Mouse (Mus musculus): Measurements from ENCODE around the gene Vmn1r85. TPM values are rescaled to one million over a fixed set of nuclear protein-coding genes. Genes with fewer than 3 reads are reported as not detected.

Vmn1r85 gene
- polyA plus RNA-seq, 1 experiment = 0.07 TPM

DNA sequence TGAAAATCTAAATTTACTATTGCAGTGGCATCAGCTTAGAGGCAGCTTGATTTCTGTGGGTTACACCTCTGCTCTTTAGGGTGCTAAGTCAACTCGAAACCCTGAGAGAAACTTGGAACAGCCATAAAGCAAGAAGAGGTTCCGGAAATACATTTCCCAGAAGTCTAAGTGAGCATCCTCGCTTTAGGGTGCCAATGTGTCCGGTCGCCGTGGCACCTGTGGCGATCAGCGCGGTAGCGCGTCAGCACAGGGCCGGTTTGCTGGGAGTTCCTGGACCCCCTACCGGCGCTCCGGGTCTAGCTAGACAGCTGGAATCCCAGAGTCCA is 41.0 kb downstream of the Vmn1r85 start:
- TF ChIP-seq POLR2A (IDR thresholded peaks at IDR 0.05; ENCODE audit: borderline replicate concordance, extremely low read depth, insufficient read depth, insufficient read length, poor library complexity, severe bottlenecking) (no peak), CTCF (IDR thresholded peaks at IDR 0.05; ENCODE audit: borderline replicate concordance, extremely low read depth, insufficient read depth, insufficient read length) (no peak)
- no peak for DNase-seq (ENCODE audit: low read depth)

- TF ChIP-seq CTCF (IDR thresholded peaks at IDR 0.05; ENCODE audit: borderline replicate concordance, extremely low read depth, insufficient read depth, insufficient read length) (no peak), POLR2A (IDR thresholded peaks at IDR 0.05; ENCODE audit: borderline replicate concordance, extremely low read depth, insufficient read depth, insufficient read length, poor library complexity, severe bottlenecking) (no peak)
- no peak for DNase-seq (ENCODE audit: low read depth)
Observed at GRCm38 (mm10) chr7:13053501-13053900, 41.5 kb downstream of the Vmn1r85 start.

- TF ChIP-seq POLR2A (IDR thresholded peaks at IDR 0.05; ENCODE audit: borderline replicate concordance, extremely low read depth, insufficient read depth, insufficient read length, poor library complexity, severe bottlenecking) (no peak), CTCF (IDR thresholded peaks at IDR 0.05; ENCODE audit: borderline replicate concordance, extremely low read depth, insufficient read depth, insufficient read length) (no peak)
- DNase-seq (ENCODE audit: low read depth) = no peak
Observed at GRCm38 (mm10) chr7:13053001-13053400, 42.0 kb downstream of the Vmn1r85 start.

GRCm38 (mm10) chr7:13046084-13046483 is 48.9 kb downstream of the Vmn1r85 start:
- TF ChIP-seq POLR2A (IDR thresholded peaks at IDR 0.05; ENCODE audit: borderline replicate concordance, extremely low read depth, insufficient read depth, insufficient read length, poor library complexity, severe bottlenecking) (no peak), CTCF (IDR thresholded peaks at IDR 0.05; ENCODE audit: borderline replicate concordance, extremely low read depth, insufficient read depth, insufficient read length) (peak; percentile 67; the same call in 1 of the 2 replicates)
- peak; percentile 79 for DNase-seq (ENCODE audit: low read depth)

DNA sequence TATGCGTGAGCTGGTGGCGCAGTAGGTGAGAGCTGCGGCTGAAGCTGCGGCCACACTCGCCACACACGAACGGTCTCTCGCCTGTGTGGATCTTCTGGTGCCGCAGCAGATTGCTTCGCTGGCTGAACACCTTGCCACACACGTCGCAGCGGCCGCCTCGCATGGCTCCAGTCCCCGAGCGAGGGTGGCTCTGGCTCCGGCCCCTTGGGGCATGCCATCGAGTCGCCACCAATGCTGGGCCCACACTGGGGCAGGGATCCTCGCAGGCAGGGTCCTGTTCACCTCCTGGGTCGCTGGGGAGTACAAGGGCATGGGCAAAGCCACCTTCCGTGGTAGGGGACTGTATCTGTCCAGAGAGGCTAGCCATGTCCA is 50.7 kb downstream of the Vmn1r85 start:
- DNase-seq (ENCODE audit: low read depth) = no peak
- TF ChIP-seq CTCF (IDR thresholded peaks at IDR 0.05; ENCODE audit: borderline replicate concordance, extremely low read depth, insufficient read depth, insufficient read length) = no peak
- TF ChIP-seq POLR2A (IDR thresholded peaks at IDR 0.05; ENCODE audit: borderline replicate concordance, extremely low read depth, insufficient read depth, insufficient read length, poor library complexity, severe bottlenecking) = no peak

DNA sequence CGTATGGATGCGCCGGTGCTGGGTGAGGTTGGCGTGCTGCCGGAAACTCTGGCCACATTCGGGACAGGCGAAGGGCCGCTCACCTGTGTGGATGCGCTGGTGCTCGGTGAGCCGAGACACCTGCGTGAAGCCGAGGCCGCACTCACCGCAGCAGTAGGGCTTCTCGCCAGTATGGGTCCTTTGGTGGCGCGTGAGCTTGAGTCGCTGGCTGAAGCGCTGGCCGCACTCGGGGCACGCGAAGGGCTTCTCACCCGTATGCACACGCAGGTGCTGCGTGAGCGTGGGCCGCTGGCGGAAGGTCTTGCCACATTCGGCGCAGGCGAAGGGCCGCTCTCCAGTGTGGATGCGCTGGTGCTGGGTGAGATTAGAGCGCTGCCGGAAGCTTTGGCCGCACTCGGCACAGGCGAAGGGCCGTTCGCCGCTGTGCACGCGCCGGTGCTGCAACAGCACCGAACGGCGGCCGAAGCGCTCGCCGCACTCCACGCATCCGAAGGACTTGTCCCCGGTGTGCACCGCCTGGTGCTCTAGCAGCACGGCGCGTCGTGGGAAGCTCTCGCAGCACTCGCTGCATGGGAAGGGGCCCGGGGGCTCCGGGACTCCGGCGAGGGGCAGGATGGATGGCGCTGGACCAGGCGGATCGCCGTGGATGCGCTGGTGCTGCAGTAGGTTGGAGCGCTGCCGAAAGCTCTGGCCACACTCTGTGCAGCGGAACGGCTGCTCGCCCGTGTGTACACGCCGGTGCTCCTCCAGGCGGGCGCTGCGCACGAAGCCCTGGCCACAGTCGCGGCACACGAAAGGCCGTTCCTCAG is 51.3 kb downstream of the Vmn1r85 start:
- TF ChIP-seq POLR2A (IDR thresholded peaks at IDR 0.05; ENCODE audit: borderline replicate concordance, extremely low read depth, insufficient read depth, insufficient read length, poor library complexity, severe bottlenecking) (no peak), CTCF (IDR thresholded peaks at IDR 0.05; ENCODE audit: borderline replicate concordance, extremely low read depth, insufficient read depth, insufficient read length) (no peak)
- peak; percentile 66 for DNase-seq (ENCODE audit: low read depth)

DNA sequence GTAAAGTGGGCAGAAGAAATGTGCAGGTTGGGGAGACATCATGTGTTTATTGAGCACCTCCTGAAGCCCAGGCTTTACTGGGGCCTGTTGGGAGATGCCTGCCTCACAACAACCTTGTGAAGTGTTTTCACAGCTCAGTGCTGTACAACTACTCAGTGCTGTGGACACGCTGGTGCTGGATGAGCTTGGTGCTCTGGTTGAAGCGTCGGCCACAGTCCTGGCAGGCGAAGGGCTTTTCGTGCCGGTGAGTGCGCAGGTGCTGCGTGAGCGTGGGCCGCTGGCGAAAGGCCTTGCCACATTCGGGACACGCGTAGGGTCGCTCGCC is 51.9 kb downstream of the Vmn1r85 start:
- TF ChIP-seq CTCF (IDR thresholded peaks at IDR 0.05; ENCODE audit: borderline replicate concordance, extremely low read depth, insufficient read depth, insufficient read length) (no peak), POLR2A (IDR thresholded peaks at IDR 0.05; ENCODE audit: borderline replicate concordance, extremely low read depth, insufficient read depth, insufficient read length, poor library complexity, severe bottlenecking) (no peak)
- DNase-seq (ENCODE audit: low read depth) = no peak

DNA sequence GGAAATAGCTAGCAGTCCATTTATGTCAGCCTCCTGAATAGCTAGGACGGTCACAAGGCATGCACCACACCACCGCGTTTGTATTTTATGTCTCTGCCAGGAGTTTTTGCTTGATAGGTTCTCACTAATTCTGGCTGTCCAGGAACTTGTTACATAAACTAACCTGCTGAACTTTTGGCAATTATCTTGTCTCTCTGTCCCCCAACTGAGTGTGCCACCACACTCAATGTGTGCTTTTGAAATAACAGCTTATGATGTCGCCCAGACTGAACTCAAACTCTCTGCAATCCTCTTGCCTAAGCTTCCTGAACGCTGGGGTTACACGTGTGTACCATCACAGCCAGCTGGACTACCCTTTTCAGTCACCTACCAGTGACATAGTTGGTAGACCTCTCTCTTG is 52.5 kb downstream of the Vmn1r85 start:
- TF ChIP-seq CTCF (IDR thresholded peaks at IDR 0.05; ENCODE audit: borderline replicate concordance, extremely low read depth, insufficient read depth, insufficient read length) = no peak
- no peak for TF ChIP-seq POLR2A (IDR thresholded peaks at IDR 0.05; ENCODE audit: borderline replicate concordance, extremely low read depth, insufficient read depth, insufficient read length, poor library complexity, severe bottlenecking)
- DNase-seq (ENCODE audit: low read depth) = no peak

DNA sequence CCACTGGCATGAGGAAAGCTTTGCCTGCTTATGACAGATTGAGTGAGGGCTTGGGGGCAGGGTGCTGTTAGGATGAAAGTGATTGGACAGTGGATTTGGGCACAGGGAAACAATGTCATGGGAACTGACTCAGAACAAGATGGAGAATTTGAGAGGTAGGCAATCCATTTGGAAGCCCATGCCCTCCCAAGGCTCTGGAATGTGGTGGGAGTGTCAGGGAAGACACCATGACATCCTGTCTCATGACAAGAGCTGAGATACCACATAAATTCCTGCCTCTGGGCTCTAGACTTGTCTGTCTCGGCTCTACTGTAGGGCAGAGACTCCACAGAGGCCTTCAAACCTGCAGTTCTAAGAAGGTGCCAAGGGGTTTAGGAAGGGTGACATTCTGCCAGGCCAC is 53.7 kb downstream of the Vmn1r85 start:
- TF ChIP-seq CTCF (IDR thresholded peaks at IDR 0.05; ENCODE audit: borderline replicate concordance, extremely low read depth, insufficient read depth, insufficient read length) (no peak), POLR2A (IDR thresholded peaks at IDR 0.05; ENCODE audit: borderline replicate concordance, extremely low read depth, insufficient read depth, insufficient read length, poor library complexity, severe bottlenecking) (no peak)
- DNase-seq (ENCODE audit: low read depth) = no peak

DNA sequence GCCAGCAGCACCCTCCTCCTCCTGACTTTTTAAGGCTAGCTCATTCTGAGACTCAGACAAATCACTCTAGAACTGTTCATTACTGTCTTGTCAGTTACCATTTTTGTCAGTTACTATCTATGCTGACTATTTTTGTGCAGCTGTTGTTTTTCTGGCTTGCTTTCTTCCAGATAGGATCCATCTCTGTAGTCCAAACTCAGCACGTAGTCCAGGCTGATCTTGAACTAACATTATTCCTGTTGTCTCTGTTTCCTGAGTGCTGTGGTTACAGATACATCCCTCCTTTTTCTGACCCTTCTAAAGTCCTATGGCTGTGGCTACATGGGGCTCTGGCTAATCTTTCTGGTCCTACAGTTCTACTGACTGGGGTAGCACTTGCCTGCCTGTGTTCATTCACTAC is 55.8 kb downstream of the Vmn1r85 start:
- DNase-seq (ENCODE audit: low read depth) = no peak
- TF ChIP-seq POLR2A (IDR thresholded peaks at IDR 0.05; ENCODE audit: borderline replicate concordance, extremely low read depth, insufficient read depth, insufficient read length, poor library complexity, severe bottlenecking) (no peak), CTCF (IDR thresholded peaks at IDR 0.05; ENCODE audit: borderline replicate concordance, extremely low read depth, insufficient read depth, insufficient read length) (no peak)

GRCm38 (mm10) chr7:13038621-13039169 is 56.3 kb downstream of the Vmn1r85 start:
- no peak for DNase-seq (ENCODE audit: low read depth)
- TF ChIP-seq POLR2A (IDR thresholded peaks at IDR 0.05; ENCODE audit: borderline replicate concordance, extremely low read depth, insufficient read depth, insufficient read length, poor library complexity, severe bottlenecking) = no peak
- no peak for TF ChIP-seq CTCF (IDR thresholded peaks at IDR 0.05; ENCODE audit: borderline replicate concordance, extremely low read depth, insufficient read depth, insufficient read length)

DNA sequence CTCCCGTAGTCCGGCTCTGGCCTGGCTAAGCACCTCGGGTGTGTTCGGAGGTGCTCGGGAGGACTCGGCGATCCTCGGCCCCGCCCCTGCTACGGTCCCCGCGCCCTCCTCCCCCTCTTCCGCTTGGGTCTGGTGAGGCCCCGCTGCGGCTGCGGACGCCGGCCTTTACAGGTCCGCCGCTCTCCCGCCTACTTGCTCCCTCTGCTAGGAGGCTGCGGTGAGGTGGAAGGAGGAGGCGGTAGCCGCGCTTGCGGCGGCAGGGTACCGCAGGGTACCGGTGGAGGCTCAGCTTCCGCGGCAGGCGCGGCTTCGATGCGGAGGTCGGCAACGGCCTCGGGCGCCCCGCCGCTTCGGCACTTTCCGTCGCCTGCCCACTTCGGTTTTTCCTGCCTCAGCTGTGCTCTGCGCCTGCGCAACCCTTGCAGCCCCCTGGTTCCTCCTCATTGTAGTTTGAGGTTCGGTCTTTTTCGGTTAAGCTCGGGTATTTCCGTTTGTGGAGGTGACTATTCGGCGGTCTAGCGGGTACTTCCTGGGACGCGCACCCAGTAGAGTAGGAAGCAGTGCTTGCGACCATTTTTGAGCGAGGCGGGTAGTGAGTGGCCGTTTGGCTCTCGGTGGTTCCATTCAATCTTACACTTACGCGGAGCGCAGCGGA is 56.9 kb downstream of the Vmn1r85 start, which contains the start of gene Ube2m:
TSS of gene Ube2m (minus strand) at position 375 of the 655 bp plus-strand sequence.
- peak; percentile 99 for DNase-seq (ENCODE audit: low read depth)
- TF ChIP-seq CTCF (IDR thresholded peaks at IDR 0.05; ENCODE audit: borderline replicate concordance, extremely low read depth, insufficient read depth, insufficient read length) (no peak), POLR2A (IDR thresholded peaks at IDR 0.05; ENCODE audit: borderline replicate concordance, extremely low read depth, insufficient read depth, insufficient read length, poor library complexity, severe bottlenecking) (peak; percentile 83)

All from brain, embryonic 14.5 days (tissue).